Mouse (Mus musculus) CH12.LX (cell line): ENCODE results near the gene Prss57. TPM values are rescaled to one million over a fixed set of nuclear protein-coding genes. Genes with fewer than 3 reads are reported as not detected.

Source experiments
- DNase-seq: peaks from one replicate; pipeline ENCODE4 v3.0.0-alpha.2; 2013; ENCODE audit errors: extremely low read depth
- H3K27ac ChIP-seq: 2 replicates; pipeline ENCODE4 v1.5.1; 2012; ENCODE audit warnings: low read depth, mild to moderate bottlenecking, control low read depth, moderate library complexity; ENCODE audit not compliant: insufficient read depth
- H3K27me3 ChIP-seq: replicated peaks from 2 replicates; pipeline ENCODE3; 2012; ENCODE audit warnings: inconsistent platforms
- H3K36me3 ChIP-seq, 2 experiments: replicated peaks in 1 of 2; 2 replicates each; pipeline versions ENCODE3 to v1.6.1; 2012; ENCODE audit warnings: inconsistent platforms in 1 of 2, low read length in 1 of 2, mild to moderate bottlenecking in 1 of 2, mixed read lengths in 1 of 2, moderate library complexity in 1 of 2; ENCODE audit not compliant: control insufficient read depth in 1 of 2, insufficient read depth in 1 of 2
- H3K4me1 ChIP-seq, 2 experiments: 2 replicates each; pipeline ENCODE4 v1.6.1; 2012; ENCODE audit warnings: inconsistent platforms in 1 of 2, moderate library complexity in 1 of 2; ENCODE audit not compliant: insufficient read depth in 2 of 2, control insufficient read depth in 1 of 2
- H3K4me2 ChIP-seq: 2 replicates; pipeline ENCODE4 v1.6.1; 2012; ENCODE audit warnings: low read depth, mild to moderate bottlenecking, control low read depth; ENCODE audit not compliant: poor library complexity, insufficient read depth, severe bottlenecking
- H3K4me3 ChIP-seq, 3 experiments: fragments of 150-350 bp in 1 of 3; sonication (generic) in 1 of 3; replicated peaks in 1 of 3; 2 replicates each; pipeline versions ENCODE3 to v1.5.1; 2011 to 2012; ENCODE audit warnings: low read depth in 2 of 3, low read length in 2 of 3, mild to moderate bottlenecking in 2 of 3, moderate library complexity in 2 of 3, control low read depth in 1 of 3, improper control_type of control experiment in 1 of 3, inconsistent platforms in 1 of 3, mixed read lengths in 1 of 3; ENCODE audit not compliant: poor library complexity in 1 of 3
- H3K79me2 ChIP-seq: replicated peaks from 2 replicates; pipeline ENCODE4 v1.6.1; 2012; ENCODE audit warnings: mild to moderate bottlenecking, moderate library complexity; ENCODE audit not compliant: control insufficient read depth, poor library complexity, insufficient read depth, severe bottlenecking; ENCODE audit errors: extremely low read depth
- H3K9ac ChIP-seq: 2 replicates; pipeline ENCODE4 v1.6.1; 2012; ENCODE audit warnings: low read depth, mild to moderate bottlenecking, control low read depth, moderate library complexity; ENCODE audit not compliant: insufficient read depth
- H3K9me3 ChIP-seq: replicated peaks from 2 replicates; pipeline ENCODE3; 2012; ENCODE audit warnings: low read length, inconsistent platforms, mixed read lengths
- CHD2 ChIP-seq: IDR thresholded peaks from 2 replicates; pipeline ENCODE4 v1.6.1; 2011; ENCODE audit warnings: low read length, improper control_type of control experiment
- CTCF ChIP-seq, 2 experiments: IDR thresholded peaks in 1 of 2; conservative IDR thresholded peaks in 1 of 2; 2 replicates each; pipeline ENCODE4 v1.5.1; 2011 to 2012; ENCODE audit warnings: low read depth in 2 of 2, low read length in 2 of 2, improper control_type of control experiment in 1 of 2, inconsistent platforms in 1 of 2, mild to moderate bottlenecking in 1 of 2, moderate library complexity in 1 of 2
- ETS1 ChIP-seq: conservative IDR thresholded peaks from 2 replicates; pipeline ENCODE4 v1.6.1; 2012; ENCODE audit warnings: low read depth, mild to moderate bottlenecking, inconsistent platforms, low read length, improper control_type of control experiment, moderate library complexity
- GABPA ChIP-seq: IDR thresholded peaks from 2 replicates; pipeline ENCODE4 v1.6.1; 2012; ENCODE audit warnings: low read depth, low read length, improper control_type of control experiment, inconsistent platforms; ENCODE audit not compliant: insufficient replicate concordance
- HCFC1 ChIP-seq: IDR thresholded peaks from 2 replicates; pipeline ENCODE4 v1.6.1; 2012; ENCODE audit warnings: low read depth, mild to moderate bottlenecking, inconsistent platforms, low read length, improper control_type of control experiment
- JUN ChIP-seq: IDR thresholded peaks from 2 replicates; pipeline ENCODE4 v1.6.1; 2011; ENCODE audit warnings: low read depth, mild to moderate bottlenecking, low read length, improper control_type of control experiment, moderate library complexity; ENCODE audit not compliant: insufficient read depth
- MAFK ChIP-seq: IDR thresholded peaks from 2 replicates; pipeline ENCODE4 v1.6.1; 2011; ENCODE audit warnings: low read length, improper control_type of control experiment; ENCODE audit not compliant: insufficient replicate concordance
- MXI1 ChIP-seq: IDR thresholded peaks from 2 replicates; pipeline ENCODE4 v1.6.1; 2011; ENCODE audit warnings: mild to moderate bottlenecking, low read depth, low read length, improper control_type of control experiment
- NELFE ChIP-seq: IDR thresholded peaks from 2 replicates; pipeline ENCODE4 v1.6.1; 2011; ENCODE audit warnings: low read depth, low read length, improper control_type of control experiment
- RAD21 ChIP-seq: IDR thresholded peaks from 2 replicates; pipeline ENCODE4 v1.6.1; 2011; ENCODE audit warnings: low read depth, mild to moderate bottlenecking, low read length, improper control_type of control experiment, moderate library complexity
- SMC3 ChIP-seq: IDR thresholded peaks from 2 replicates; pipeline ENCODE4 v1.6.1; 2011; ENCODE audit warnings: low read depth, low read length, improper control_type of control experiment
- TCF12 ChIP-seq: IDR thresholded peaks from 2 replicates; pipeline ENCODE4 v1.6.1; 2014; ENCODE audit warnings: low read depth, mild to moderate bottlenecking, inconsistent platforms, low read length, improper control_type of control experiment
- USF1 ChIP-seq: IDR thresholded peaks from 2 replicates; pipeline ENCODE4 v1.6.1; 2014; ENCODE audit warnings: low read depth, mild to moderate bottlenecking, inconsistent platforms, low read length, improper control_type of control experiment
- ZKSCAN1 ChIP-seq: IDR thresholded peaks from 2 replicates; pipeline ENCODE4 v1.6.1; 2012; ENCODE audit warnings: low read depth, inconsistent platforms, low read length, improper control_type of control experiment, borderline replicate concordance
- dilution Hi-C: fragments of 300-500 bp; cut with MboI; formaldehyde crosslinking; loops from 2 replicates; pipeline ENCODE4 v1.14.3; 2020; ENCODE audit warnings: low sequenced_read_pairs; ENCODE audit not compliant: extremely low pct_unique_long_range_greater_than_20kb, extremely low pct_ligation_motif_present
- in situ Hi-C: fragments of 300-500 bp; cut with MboI; formaldehyde crosslinking; loops from 3 replicates; pipeline ENCODE4 v1.14.3; 2019; ENCODE audit warnings: low sequenced_read_pairs, low pct_ligation_motif_present, low pct_unique_long_range_greater_than_20kb, mixed read lengths
- polyA plus RNA-seq: library from polyadenylated mRNA; unstranded; fragments of >175 nt; gene quantifications from 2 replicates; pipeline ENCODE4 v1.2.1, GENCODE M21; 2012; ENCODE audit warnings: low read depth; ENCODE audit not compliant: insufficient read length
- total RNA-seq, 2 experiments: library from RNA; depleted of rRNA; stranded (reverse); fragments of 300-350 nt in 1 of 2; fragments of >200 nt in 1 of 2; gene quantifications; 2 replicates each; pipeline ENCODE4 v1.2.3; 2012 to 2014

The Prss57 gene
- total and polyA plus RNA-seq, 3 experiments, result 0.08 TPM; not detected in 2

GRCm38 (mm10) chr10:79814271-79814842 is 23.6 kb upstream of the Prss57 start:
- no peaks in the 10 kb centered on the region for H3K79me2 ChIP-seq
- no peaks in the 10 kb centered on the region for H3K9me3 ChIP-seq
- in situ Hi-C loops (loop anchor here (5.0 kb wide), 1 partner anchor 122 kb away; no protein-coding TSS in a partner anchor), dilution Hi-C loops (no loop called here)
- H3K4me2 ChIP-seq, result no peak overlapping the region
- no peak overlapping the region for H3K4me3 ChIP-seq
- no peaks in the 10 kb centered on the region for H3K36me3 ChIP-seq
- peaks cover 3% of the 10 kb centered on the region in 2 experiments; a peak in 2 of 4 replicates for H3K4me1 ChIP-seq
- no peak for TF ChIP-seq GABPA
- no peak for TF ChIP-seq MXI1
- TF ChIP-seq TCF12, result no peak
- TF ChIP-seq JUN, result no peak
- no peak for TF ChIP-seq NELFE
- no peak for TF ChIP-seq HCFC1
- no peak for TF ChIP-seq ZKSCAN1
- TF ChIP-seq ETS1, result no peak
- TF ChIP-seq CHD2, result no peak
- no peak for TF ChIP-seq USF1
- DNase-seq, result no peak
- no peak overlapping the region for H3K27ac ChIP-seq
- peaks cover 33% of the 10 kb centered on the region for H3K27me3 ChIP-seq
- H3K9ac ChIP-seq, result no peak overlapping the region

- H3K4me2 ChIP-seq, result no peak overlapping the region
- no peaks in the 10 kb centered on the region for H3K79me2 ChIP-seq
- H3K9me3 ChIP-seq, result no peaks in the 10 kb centered on the region
- peaks cover 3 to 12% of the 10 kb centered on the region in 2 experiments; a peak in 3 of 4 replicates for H3K4me1 ChIP-seq
- H3K4me3 ChIP-seq, result no peak overlapping the region
- peak; percentile 49 for DNase-seq
- in situ Hi-C loops, result loop anchor here (5.0 kb wide), 1 partner anchor 120 kb away; no protein-coding TSS in a partner anchor
- no peaks in the 10 kb centered on the region for H3K36me3 ChIP-seq
- H3K9ac ChIP-seq, result no peak overlapping the region
- peak; percentile 83 for TF ChIP-seq SMC3
- TF ChIP-seq MAFK, result no peak
- no peak; the same call in 1 of the 2 replicates for TF ChIP-seq NELFE
- peak; percentile 90 to 93 for TF ChIP-seq CTCF (conservative IDR thresholded peaks at IDR 0.05 in 1 of 2, IDR thresholded peaks at IDR 0.05 in 1 of 2; ENCODE audit: low read depth in 2 of 2, low read length in 2 of 2)
- TF ChIP-seq RAD21, result peak; percentile 87
- dilution Hi-C loops, result no loop called here
- H3K27me3 ChIP-seq, result peaks cover 27% of the 10 kb centered on the region
- no peak overlapping the region for H3K27ac ChIP-seq
Observed at GRCm38 (mm10) chr10:79811736-79812637, 21.2 kb upstream of the Prss57 start.
